Mouse (Mus musculus) heart, postnatal 0 days (tissue): ENCODE results near the gene Aspg.

ENCODE experiments used
- CTCF ChIP-seq: IDR thresholded peaks from 2 replicates; pipeline ENCODE4 v1.5.1; 2016; ENCODE audit warnings: antibody characterized with exemption, control low read depth, low read depth
- EP300 ChIP-seq: IDR thresholded peaks from 2 replicates; pipeline ENCODE4 v1.6.1; 2016; ENCODE audit warnings: antibody characterized with exemption, low read depth

GRCm38 (mm10) chr12:112156804-112157203, 50.3 kb downstream of the Aspg start:
- TF ChIP-seq CTCF = no peak
- no peak for TF ChIP-seq EP300
